Mouse (Mus musculus) ES-E14 (cell line): ENCODE data around the gene Slit1. TPM values are rescaled to one million over a fixed set of nuclear protein-coding genes. Genes with fewer than 3 reads are reported as not detected.
A peak's percentile ranks its signal among the peaks of the same experiment; 100 is the strongest.

Source experiments
- DNase-seq: peaks from one replicate; pipeline ENCODE4 v3.0.0-alpha.2; 2013; ENCODE audit warnings: low read depth, low spot score
- H3K27ac ChIP-seq: 2 replicates; pipeline ENCODE4 v1.5.1; 2012; ENCODE audit warnings: low read depth, mild to moderate bottlenecking, low read length, moderate library complexity, mixed read lengths; ENCODE audit not compliant: poor library complexity, insufficient read depth, severe bottlenecking
- H3K36me3 ChIP-seq: 2 replicates; pipeline ENCODE4 v1.6.1; 2012; ENCODE audit warnings: mild to moderate bottlenecking, low read length, moderate library complexity, mixed read lengths; ENCODE audit not compliant: control insufficient read depth, poor library complexity, insufficient read depth, severe bottlenecking
- H3K4me1 ChIP-seq, 2 experiments: fragments of 150-350 bp in 1 of 2; sonication (generic) in 1 of 2; 2 replicates each; pipeline ENCODE4 v1.6.1; 2012; ENCODE audit warnings: low read length in 2 of 2, mild to moderate bottlenecking in 1 of 2, mixed read lengths in 1 of 2; ENCODE audit not compliant: control insufficient read depth in 2 of 2, insufficient read depth in 2 of 2, poor library complexity in 1 of 2
- H3K4me3 ChIP-seq, 2 experiments: fragments of 150-350 bp in 1 of 2; sonication (generic) in 1 of 2; 2 replicates each; pipeline ENCODE4 v1.5.1; 2012; ENCODE audit warnings: low read length in 2 of 2, low read depth in 1 of 2, mild to moderate bottlenecking in 1 of 2, mixed read lengths in 1 of 2; ENCODE audit not compliant: insufficient read depth in 1 of 2, poor library complexity in 1 of 2, severe bottlenecking in 1 of 2
- H3K9ac ChIP-seq: 2 replicates; pipeline ENCODE4 v1.6.1; 2012; ENCODE audit warnings: low read depth, mild to moderate bottlenecking, low read length, mixed read lengths; ENCODE audit not compliant: poor library complexity, insufficient read depth, severe bottlenecking
- H3K9me3 ChIP-seq: fragments of 150-350 bp; sonication (generic); 2 replicates; pipeline ENCODE4 v1.6.1; 2012; ENCODE audit warnings: low read depth, mild to moderate bottlenecking, low read length; ENCODE audit not compliant: control insufficient read depth, insufficient read depth
- CHD2 ChIP-seq: IDR thresholded peaks from 2 replicates; pipeline ENCODE4 v1.6.1; 2014; ENCODE audit warnings: mild to moderate bottlenecking, low read depth, low read length, inconsistent platforms
- HCFC1 ChIP-seq: IDR thresholded peaks from 2 replicates; pipeline ENCODE4 v1.6.1; 2012; ENCODE audit warnings: low read length, inconsistent platforms, borderline replicate concordance; ENCODE audit not compliant: insufficient read depth
- MAFK ChIP-seq: IDR thresholded peaks from 2 replicates; pipeline ENCODE4 v1.6.1; 2014; ENCODE audit warnings: mild to moderate bottlenecking, low read depth, low read length, inconsistent platforms; ENCODE audit not compliant: insufficient read depth
- ZC3H11A ChIP-seq: IDR thresholded peaks from 2 replicates; pipeline ENCODE4 v1.6.1; 2012; ENCODE audit warnings: low read depth, mild to moderate bottlenecking, inconsistent platforms, low read length, borderline replicate concordance
- ZNF384 ChIP-seq: IDR thresholded peaks from 2 replicates; pipeline ENCODE4 v1.6.1; 2012; ENCODE audit warnings: low read depth, low read length, inconsistent platforms
- in situ Hi-C, 2 experiments: fragments of 600-800 bp; cut with MboI; formaldehyde crosslinking; loops; one replicate each; pipeline ENCODE4 v1.15.1; 2025; ENCODE audit warnings: low sequenced_read_pairs in 2 of 2, inconsistent platforms in 1 of 2; ENCODE audit not compliant: unreplicated experiment in 2 of 2
- total RNA-seq: library from RNA; depleted of rRNA; stranded (reverse); fragments of 300-350 nt; gene quantifications from 2 replicates; pipeline ENCODE4 v1.2.3, GENCODE M21; 2012

The Slit1 gene
- total RNA-seq, 1 experiment, result 1.4 TPM

GRCm38 (mm10) chr19:41724831-41725470, 18.5 kb downstream of the Slit1 start:
- Histone ChIP-seq H3K9ac (no peak overlapping the region), H3K27ac (no peak overlapping the region), H3K4me3 (no peak overlapping the region), H3K4me1 (peaks cover 0 to 5% of the 10 kb centered on the region in 2 experiments; a peak in 1 of 4 replicates), H3K9me3 (no peaks in the 10 kb centered on the region), H3K36me3 (no peaks in the 10 kb centered on the region)
- TF ChIP-seq HCFC1 (no peak), CHD2 (no peak), ZNF384 (no peak), ZC3H11A (no peak), MAFK (no peak)
- peak; percentile 68 for DNase-seq
- in situ Hi-C loops, result no loop called here

- in situ Hi-C loops, result no loop called here
- no peak for DNase-seq
- H3K4me3 ChIP-seq, result no peak overlapping the region
- peaks cover 0 to 5% of the 10 kb centered on the region in 2 experiments; a peak in 1 of 4 replicates for H3K4me1 ChIP-seq
- no peaks in the 10 kb centered on the region for H3K36me3 ChIP-seq
- no peaks in the 10 kb centered on the region for H3K9me3 ChIP-seq
- no peak overlapping the region for H3K9ac ChIP-seq
- TF ChIP-seq ZNF384 (no peak), HCFC1 (no peak), MAFK (no peak), ZC3H11A (no peak), CHD2 (no peak)
- H3K27ac ChIP-seq, result no peak overlapping the region
These were observed 20.1 kb downstream of the Slit1 start for GRCm38 (mm10) chr19:41723337-41723736.

- no peak for TF ChIP-seq MAFK
- Histone ChIP-seq H3K36me3 (no peaks in the 10 kb centered on the region), H3K4me3 (no peak overlapping the region), H3K27ac (no peak overlapping the region), H3K9me3 (no peaks in the 10 kb centered on the region), H3K4me1 (peaks cover 0 to 4% of the 10 kb centered on the region in 2 experiments; a peak in 1 of 4 replicates), H3K9ac (no peak overlapping the region)
- no peak for DNase-seq
- in situ Hi-C loops, result no loop called here
These were observed 24.0 kb downstream of the Slit1 start for GRCm38 (mm10) chr19:41719436-41719835.

GRCm38 (mm10) chr19:41716233-41717218, 26.9 kb downstream of the Slit1 start:
- TF ChIP-seq ZNF384, result no peak
- no peak for TF ChIP-seq HCFC1
- no peak for TF ChIP-seq MAFK
- no peak for TF ChIP-seq ZC3H11A
- TF ChIP-seq CHD2, result no peak
- H3K4me3 ChIP-seq, result no peak overlapping the region
- peaks cover 0 to 4% of the 10 kb centered on the region in 2 experiments; a peak in 1 of 4 replicates for H3K4me1 ChIP-seq
- H3K27ac ChIP-seq, result no peak overlapping the region
- no peak overlapping the region for H3K9ac ChIP-seq
- in situ Hi-C loops, result no loop called here
- no peak for DNase-seq
- no peaks in the 10 kb centered on the region for H3K9me3 ChIP-seq
- H3K36me3 ChIP-seq, result no peaks in the 10 kb centered on the region
